Mouse (Mus musculus): ENCODE measurements at regions not wholly inside any gene's neighbourhood (a gene's known extent, or its start where the extent isn't known, plus 50 kb on each side); places are given as distances from the start of the nearest gene placed in this dataset.
A peak's percentile ranks its signal among the peaks of the same experiment; 100 is the strongest.

DNA sequence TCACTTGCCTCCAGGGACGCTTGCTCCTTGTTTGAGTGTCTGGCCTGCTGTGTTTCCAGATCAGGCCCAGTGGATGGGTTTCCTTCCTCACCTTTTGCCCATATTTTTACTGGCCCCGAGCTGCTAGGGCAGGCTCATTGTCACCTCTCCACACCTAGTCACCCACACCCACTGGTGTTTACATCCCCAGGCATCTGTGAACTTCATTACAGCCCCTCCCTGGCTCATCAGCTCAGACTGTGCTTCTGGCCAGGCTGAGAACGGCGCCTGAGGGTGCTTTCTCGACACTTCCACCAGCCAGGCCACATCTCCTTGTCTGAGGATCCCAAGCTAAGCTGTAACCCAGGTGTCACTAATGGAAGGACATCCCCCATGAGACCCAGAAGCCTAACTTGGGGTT, 129.8 kb upstream of the Klf4 start:
- no peaks in the 10 kb centered on the region for H3K36me3 ChIP-seq (ENCODE audit: control insufficient read depth, insufficient read depth, low read length)
- TF ChIP-seq EP300 (optimal IDR thresholded peaks at IDR 0.05), result no peak
- no peak for TF ChIP-seq CTCF (IDR thresholded peaks at IDR 0.05; ENCODE audit: low read depth)
- no peaks in the 10 kb centered on the region for H3K4me1 ChIP-seq (replicated peaks; ENCODE audit: control insufficient read depth, insufficient read depth)
- H3K4me3 ChIP-seq (ENCODE audit: low read depth, low read length), result no peak overlapping the region
- WGBS, result 69% methylated on average over 5 of the region's 5 CpGs
- DNase-seq (ENCODE audit: low spot score) (no peak), ATAC-seq (ENCODE audit: low FRiP score, low TSS enrichment) (no peak)
- H3K4me2 ChIP-seq (replicated peaks; ENCODE audit: low read depth), result no peak overlapping the region
- no peaks in the 10 kb centered on the region for H3K27me3 ChIP-seq (ENCODE audit: control insufficient read depth, insufficient read depth, low read length)
- no peaks in the 10 kb centered on the region for H3K9me3 ChIP-seq (ENCODE audit: control insufficient read depth, low read length)
- H3K9ac ChIP-seq (ENCODE audit: low read length), result no peak overlapping the region
- no peak overlapping the region for H3K27ac ChIP-seq (replicated peaks)

DNA sequence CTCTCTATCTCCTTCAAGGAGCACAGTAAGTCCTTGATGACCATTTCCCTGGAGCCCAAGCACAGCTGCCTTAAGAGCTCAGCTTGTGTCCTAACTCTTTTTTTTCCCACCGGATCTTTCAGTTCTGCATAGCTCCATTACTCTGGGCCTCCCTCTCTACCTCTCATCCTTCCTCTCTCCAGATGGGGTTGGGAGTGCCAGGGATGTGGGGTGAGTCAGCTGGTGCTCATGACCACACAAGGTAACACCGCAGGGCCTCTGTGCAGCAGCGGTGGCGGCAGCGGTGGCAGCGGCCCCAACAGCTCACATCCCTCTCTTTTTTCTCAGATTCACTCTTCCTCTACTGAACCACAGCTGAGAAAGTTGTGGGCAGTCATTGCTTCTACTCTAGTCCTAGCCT, 126.6 kb upstream of the Klf4 start:
- Histone ChIP-seq H3K4me3 (ENCODE audit: low read depth, low read length) (no peak overlapping the region), H3K27me3 (ENCODE audit: control insufficient read depth, insufficient read depth, low read length) (no peaks in the 10 kb centered on the region), H3K36me3 (ENCODE audit: control insufficient read depth, insufficient read depth, low read length) (no peaks in the 10 kb centered on the region), H3K9ac (ENCODE audit: low read length) (no peak overlapping the region), H3K9me3 (ENCODE audit: control insufficient read depth, low read length) (no peaks in the 10 kb centered on the region), H3K4me2 (replicated peaks; ENCODE audit: low read depth) (no peak overlapping the region), H3K27ac (replicated peaks) (no peak overlapping the region), H3K4me1 (replicated peaks; ENCODE audit: control insufficient read depth, insufficient read depth) (no peaks in the 10 kb centered on the region)
- TF ChIP-seq EP300 (optimal IDR thresholded peaks at IDR 0.05) (no peak), CTCF (IDR thresholded peaks at IDR 0.05; ENCODE audit: low read depth) (no peak)
- ATAC-seq (ENCODE audit: low FRiP score, low TSS enrichment) (no peak), DNase-seq (ENCODE audit: low spot score) (no peak)
- WGBS, result 93% methylated on average over 6 of the region's 6 CpGs

DNA sequence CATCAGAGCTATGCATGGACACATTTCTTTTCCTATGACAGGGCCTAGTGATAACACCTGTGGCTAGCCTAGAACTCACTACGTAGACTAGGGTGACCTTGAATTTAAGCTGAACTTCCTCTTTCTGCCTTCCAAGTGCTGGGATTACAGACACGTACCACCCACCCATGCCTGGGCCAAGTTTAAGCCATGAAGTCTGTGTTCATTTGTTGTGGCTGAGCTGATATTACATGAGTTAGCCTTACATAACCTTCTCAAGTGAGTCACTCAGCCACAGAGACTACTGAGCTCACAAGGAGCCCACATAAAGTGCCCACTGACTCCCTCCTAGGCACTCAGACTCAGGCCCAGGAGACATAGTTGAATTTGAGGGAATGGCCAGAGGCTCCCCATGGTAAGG, 123.1 kb upstream of the Klf4 start:
- TF ChIP-seq CTCF (IDR thresholded peaks at IDR 0.05; ENCODE audit: low read depth) (no peak), EP300 (optimal IDR thresholded peaks at IDR 0.05) (no peak)
- 79% methylated on average over 2 of the region's 2 CpGs for WGBS

DNA sequence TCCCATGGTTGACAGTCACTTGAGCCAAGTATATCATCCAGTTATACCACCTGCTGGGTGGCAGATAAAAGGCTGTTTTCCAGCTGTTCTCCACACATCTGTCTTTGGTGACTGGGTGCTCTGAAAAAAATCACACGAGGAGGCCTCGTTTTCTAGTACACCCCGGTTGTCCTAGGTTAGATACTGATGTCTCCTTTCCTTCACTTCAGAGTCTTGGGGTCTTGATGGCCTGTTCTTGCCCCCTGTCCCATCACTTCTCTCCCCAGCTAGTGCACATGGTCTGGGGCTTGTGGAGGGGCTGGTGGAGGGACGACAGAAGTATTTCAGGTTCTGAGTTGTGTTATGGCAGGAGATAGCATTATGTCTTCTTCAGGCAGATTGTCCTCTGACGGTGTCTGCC, 120.4 kb upstream of the Klf4 start:
- Histone ChIP-seq H3K9ac (ENCODE audit: low read length) (no peak overlapping the region), H3K27ac (replicated peaks) (peak overlapping the region; percentile 97), H3K4me2 (replicated peaks; ENCODE audit: low read depth) (peak overlapping the region; percentile 72; the same call in 1 of the 2 replicates), H3K36me3 (ENCODE audit: control insufficient read depth, insufficient read depth, low read length) (no peaks in the 10 kb centered on the region), H3K4me3 (ENCODE audit: low read depth, low read length) (peak overlapping the region; percentile 57; the same call in 1 of the 2 replicates), H3K4me1 (replicated peaks; ENCODE audit: control insufficient read depth, insufficient read depth) (peaks cover 3% of the 10 kb centered on the region; the same call in 1 of the 2 replicates), H3K27me3 (ENCODE audit: control insufficient read depth, insufficient read depth, low read length) (no peaks in the 10 kb centered on the region), H3K9me3 (ENCODE audit: control insufficient read depth, low read length) (no peaks in the 10 kb centered on the region)
- DNase-seq (ENCODE audit: low spot score) (no peak), ATAC-seq (ENCODE audit: low FRiP score, low TSS enrichment) (no peak)
- WGBS, result 72% methylated on average over 5 of the region's 5 CpGs
- TF ChIP-seq CTCF (IDR thresholded peaks at IDR 0.05; ENCODE audit: low read depth), result no peak
- no peak for TF ChIP-seq EP300 (optimal IDR thresholded peaks at IDR 0.05)

More for the DNA sequence above, 123.1 kb upstream of the Klf4 start:
- ATAC-seq (ENCODE audit: low FRiP score, low TSS enrichment) (no peak), DNase-seq (ENCODE audit: low spot score) (no peak)
- Histone ChIP-seq H3K4me1 (replicated peaks; ENCODE audit: control insufficient read depth, insufficient read depth) (peaks cover under 1% of the 10 kb centered on the region; the same call in 1 of the 2 replicates), H3K4me3 (ENCODE audit: low read depth, low read length) (no peak overlapping the region), H3K4me2 (replicated peaks; ENCODE audit: low read depth) (no peak overlapping the region), H3K27me3 (ENCODE audit: control insufficient read depth, insufficient read depth, low read length) (no peaks in the 10 kb centered on the region), H3K9ac (ENCODE audit: low read length) (no peak overlapping the region), H3K27ac (replicated peaks) (no peak overlapping the region), H3K9me3 (ENCODE audit: control insufficient read depth, low read length) (no peaks in the 10 kb centered on the region), H3K36me3 (ENCODE audit: control insufficient read depth, insufficient read depth, low read length) (no peaks in the 10 kb centered on the region)

DNA sequence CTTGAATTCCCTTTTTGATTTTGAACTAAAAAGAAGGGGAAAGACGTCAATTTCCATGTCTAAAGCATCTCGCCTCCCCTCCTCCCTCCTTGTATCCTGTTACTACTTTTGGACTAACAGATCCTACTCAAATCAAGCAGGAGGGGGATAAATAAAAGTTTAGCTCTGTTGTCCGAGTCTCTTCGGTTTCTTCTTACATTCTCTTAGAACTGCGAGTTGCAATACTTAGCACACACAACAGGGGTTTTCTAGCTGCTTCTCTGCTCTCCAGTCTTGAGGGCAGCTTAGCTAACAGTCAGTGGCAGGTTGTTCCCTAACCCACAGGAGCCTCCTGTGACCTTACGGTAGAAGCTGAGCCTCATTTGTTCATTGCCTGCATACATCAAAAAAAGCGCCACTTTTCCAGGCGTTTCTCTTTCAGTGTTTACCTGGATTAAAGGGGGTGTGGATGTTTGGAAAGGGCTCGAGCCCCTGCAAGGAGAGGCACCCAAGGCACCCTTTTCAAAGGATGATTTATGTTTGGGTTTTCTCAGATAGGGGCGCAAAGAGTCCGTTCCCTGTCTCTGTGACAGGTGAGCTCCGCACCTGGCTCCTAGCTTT, 119.6 kb upstream of the Klf4 start:
- H3K36me3 ChIP-seq (ENCODE audit: control insufficient read depth, insufficient read depth, low read length), result no peaks in the 10 kb centered on the region
- peak overlapping the region; percentile 97 for H3K27ac ChIP-seq (replicated peaks)
- H3K9ac ChIP-seq (ENCODE audit: low read length), result peak overlapping the region; percentile 74
- TF ChIP-seq CTCF (IDR thresholded peaks at IDR 0.05; ENCODE audit: low read depth) (peak; percentile 57), EP300 (optimal IDR thresholded peaks at IDR 0.05) (no peak)
- peak overlapping the region; percentile 72 for H3K4me2 ChIP-seq (replicated peaks; ENCODE audit: low read depth)
- ATAC-seq (ENCODE audit: low FRiP score, low TSS enrichment) (peak; percentile 35; the same call in 1 of the 2 replicates), DNase-seq (ENCODE audit: low spot score) (peak; percentile 25)
- peak overlapping the region; percentile 57 for H3K4me3 ChIP-seq (ENCODE audit: low read depth, low read length)
- H3K27me3 ChIP-seq (ENCODE audit: control insufficient read depth, insufficient read depth, low read length), result no peaks in the 10 kb centered on the region
- 8% methylated on average over 12 of the region's 12 CpGs for WGBS
- H3K9me3 ChIP-seq (ENCODE audit: control insufficient read depth, low read length), result no peaks in the 10 kb centered on the region
- H3K4me1 ChIP-seq (replicated peaks; ENCODE audit: control insufficient read depth, insufficient read depth), result peaks cover 3% of the 10 kb centered on the region; the same call in 1 of the 2 replicates

DNA sequence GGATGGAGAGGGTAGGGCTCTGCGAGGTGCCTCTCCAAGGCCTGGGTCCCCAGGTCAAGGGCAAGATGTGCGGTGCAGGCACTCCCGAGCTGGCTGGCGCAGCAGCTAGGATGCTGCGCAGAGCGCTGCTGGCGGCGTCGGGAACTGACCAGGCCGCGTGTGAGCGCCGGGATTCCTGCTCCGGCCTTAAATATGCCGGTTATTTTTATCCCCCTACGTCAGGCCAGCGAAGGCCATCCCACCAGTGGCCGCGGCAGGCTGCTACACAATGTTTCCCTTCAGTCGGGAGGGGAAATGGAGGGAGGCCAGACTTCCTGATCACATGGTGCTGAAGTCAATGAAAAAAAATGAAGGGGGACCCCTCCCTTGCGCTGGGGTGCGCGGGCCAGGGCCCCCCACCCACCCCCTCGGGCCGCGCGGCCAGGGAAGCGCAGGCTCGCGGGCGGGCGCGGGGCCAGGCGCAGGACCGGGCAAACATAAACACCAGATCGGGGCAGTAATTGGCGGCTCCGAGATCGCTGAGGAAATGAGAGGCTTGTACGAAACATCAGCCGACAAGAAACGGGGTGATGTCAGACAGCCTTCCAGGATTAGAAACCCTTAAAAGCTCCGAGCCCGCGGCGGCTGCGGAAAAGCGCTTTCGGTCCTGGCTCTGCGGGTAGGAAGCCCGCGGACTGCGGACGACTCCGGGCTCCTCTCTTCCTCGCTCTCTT, 118.9 kb upstream of the Klf4 start:
- WGBS, result under 1% methylated on average over 52 of the region's 56 CpGs
- TF ChIP-seq CTCF (IDR thresholded peaks at IDR 0.05; ENCODE audit: low read depth), result peak; percentile 58
- no peak for TF ChIP-seq EP300 (optimal IDR thresholded peaks at IDR 0.05)
- peak overlapping the region; percentile 57 for H3K4me3 ChIP-seq (ENCODE audit: low read depth, low read length)

More for the DNA sequence above, 118.9 kb upstream of the Klf4 start:
- Histone ChIP-seq H3K9me3 (ENCODE audit: control insufficient read depth, low read length) (no peaks in the 10 kb centered on the region), H3K27me3 (ENCODE audit: control insufficient read depth, insufficient read depth, low read length) (no peaks in the 10 kb centered on the region), H3K4me2 (replicated peaks; ENCODE audit: low read depth) (peak overlapping the region; percentile 72), H3K4me1 (replicated peaks; ENCODE audit: control insufficient read depth, insufficient read depth) (peaks cover 3% of the 10 kb centered on the region; the same call in 1 of the 2 replicates), H3K27ac (replicated peaks) (peak overlapping the region; percentile 97), H3K9ac (ENCODE audit: low read length) (peak overlapping the region; percentile 74), H3K36me3 (ENCODE audit: control insufficient read depth, insufficient read depth, low read length) (no peaks in the 10 kb centered on the region)
- ATAC-seq (ENCODE audit: low FRiP score, low TSS enrichment) (peak; percentile 96), DNase-seq (ENCODE audit: low spot score) (peak; percentile 89)

Measured in stomach, postnatal 0 days (tissue).